Mouse (Mus musculus) ES-Bruce4 (cell line): ENCODE measurements at regions not wholly inside any gene's neighbourhood (a gene's known extent, or its start where the extent isn't known, plus 50 kb on each side); places are given as distances from the start of the nearest gene placed in this dataset.

ENCODE experiments used
- CTCF ChIP-seq: IDR thresholded peaks from one replicate; pipeline ENCODE4 v1.8.1; 2011; ENCODE audit warnings: low read depth, low read length
- EP300 ChIP-seq: IDR thresholded peaks from 2 replicates; pipeline ENCODE4 v1.6.1; 2011; ENCODE audit warnings: low read depth, low read length; ENCODE audit not compliant: insufficient read depth
- POLR2A ChIP-seq: IDR thresholded peaks from one replicate; pipeline ENCODE4 v1.8.1; 2011; ENCODE audit warnings: low read length; ENCODE audit not compliant: insufficient read depth

DNA sequence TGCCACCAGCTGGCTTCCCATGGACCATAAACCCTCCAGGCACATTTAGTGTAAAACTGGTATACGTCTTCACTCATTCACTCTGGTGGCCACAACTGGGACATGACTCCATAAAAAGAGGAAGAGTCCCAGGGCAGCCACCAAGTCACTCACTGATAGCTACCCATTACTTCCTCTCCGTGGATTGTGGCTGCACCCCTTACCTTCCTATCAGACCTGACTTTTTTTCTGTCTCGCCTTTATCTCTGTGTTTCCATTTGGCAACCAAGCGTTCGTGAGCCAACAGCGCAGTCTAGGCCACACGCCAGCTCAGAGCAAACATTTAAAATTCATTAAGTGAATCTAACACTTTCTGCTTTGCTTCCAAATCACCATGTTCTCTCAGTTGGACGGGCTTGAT is 53.9 kb upstream of the Slc44a1 start:
- TF ChIP-seq CTCF (no peak), EP300 (no peak), POLR2A (no peak)
